Mouse (Mus musculus): ENCODE measurements at regions not wholly inside any gene's neighbourhood (a gene's known extent, or its start where the extent isn't known, plus 50 kb on each side); places are given as distances from the start of the nearest gene placed in this dataset.

- Histone ChIP-seq H3K4me3 (ENCODE audit: low read depth, low read length) (no peak overlapping the region), H3K27me3 (ENCODE audit: control insufficient read depth, insufficient read depth, low read length, poor library complexity, severe bottlenecking) (no peaks in the 10 kb centered on the region), H3K36me3 (ENCODE audit: control insufficient read depth, insufficient read depth, low read length, poor library complexity, severe bottlenecking) (no peaks in the 10 kb centered on the region), H3K27ac (ENCODE audit: insufficient read depth, low read length) (no peak overlapping the region), H3K9me3 (replicated peaks; ENCODE audit: control insufficient read depth, insufficient read depth, low read length, poor library complexity, severe bottlenecking) (no peaks in the 10 kb centered on the region), H3K4me1 (ENCODE audit: control insufficient read depth, insufficient read depth, low read length) (no peaks in the 10 kb centered on the region), H3K9ac (ENCODE audit: low read depth, poor library complexity, severe bottlenecking) (no peak overlapping the region)
- TF ChIP-seq CTCF (IDR thresholded peaks at IDR 0.05; ENCODE audit: low read depth, low read length): no peak
- TF ChIP-seq POLR2A (IDR thresholded peaks at IDR 0.05; ENCODE audit: insufficient read depth, low read length): no peak
- no peak for TF ChIP-seq EP300 (IDR thresholded peaks at IDR 0.05; ENCODE audit: insufficient read depth, low read depth, low read length)
Observed at GRCm38 (mm10) chr15:50402551-50402950, 3482.2 kb upstream of the Gm7489 start.

GRCm38 (mm10) chr15:50403883-50404282 lies 3480.8 kb upstream of the Gm7489 start:
- H3K4me3 ChIP-seq (ENCODE audit: low read depth, low read length): no peak overlapping the region
- no peaks in the 10 kb centered on the region for H3K4me1 ChIP-seq (ENCODE audit: control insufficient read depth, insufficient read depth, low read length)
- H3K27me3 ChIP-seq (ENCODE audit: control insufficient read depth, insufficient read depth, low read length, poor library complexity, severe bottlenecking): no peaks in the 10 kb centered on the region
- no peak overlapping the region for H3K27ac ChIP-seq (ENCODE audit: insufficient read depth, low read length)
- H3K9ac ChIP-seq (ENCODE audit: low read depth, poor library complexity, severe bottlenecking): no peak overlapping the region
- no peaks in the 10 kb centered on the region for H3K9me3 ChIP-seq (replicated peaks; ENCODE audit: control insufficient read depth, insufficient read depth, low read length, poor library complexity, severe bottlenecking)
- H3K36me3 ChIP-seq (ENCODE audit: control insufficient read depth, insufficient read depth, low read length, poor library complexity, severe bottlenecking): no peaks in the 10 kb centered on the region
- TF ChIP-seq CTCF (IDR thresholded peaks at IDR 0.05; ENCODE audit: low read depth, low read length) (no peak), EP300 (IDR thresholded peaks at IDR 0.05; ENCODE audit: insufficient read depth, low read depth, low read length) (no peak), POLR2A (IDR thresholded peaks at IDR 0.05; ENCODE audit: insufficient read depth, low read length) (no peak)

- Histone ChIP-seq H3K9ac (ENCODE audit: low read depth, poor library complexity, severe bottlenecking) (no peak overlapping the region), H3K27ac (ENCODE audit: insufficient read depth, low read length) (no peak overlapping the region), H3K27me3 (ENCODE audit: control insufficient read depth, insufficient read depth, low read length, poor library complexity, severe bottlenecking) (no peaks in the 10 kb centered on the region), H3K4me3 (ENCODE audit: low read depth, low read length) (no peak overlapping the region), H3K4me1 (ENCODE audit: control insufficient read depth, insufficient read depth, low read length) (no peaks in the 10 kb centered on the region), H3K9me3 (replicated peaks; ENCODE audit: control insufficient read depth, insufficient read depth, low read length, poor library complexity, severe bottlenecking) (no peaks in the 10 kb centered on the region), H3K36me3 (ENCODE audit: control insufficient read depth, insufficient read depth, low read length, poor library complexity, severe bottlenecking) (no peaks in the 10 kb centered on the region)
- no peak for TF ChIP-seq POLR2A (IDR thresholded peaks at IDR 0.05; ENCODE audit: insufficient read depth, low read length)
- no peak for TF ChIP-seq EP300 (IDR thresholded peaks at IDR 0.05; ENCODE audit: insufficient read depth, low read depth, low read length)
- TF ChIP-seq CTCF (IDR thresholded peaks at IDR 0.05; ENCODE audit: low read depth, low read length): no peak
Observed at GRCm38 (mm10) chr15:50408985-50409384, 3475.7 kb upstream of the Gm7489 start.

DNA sequence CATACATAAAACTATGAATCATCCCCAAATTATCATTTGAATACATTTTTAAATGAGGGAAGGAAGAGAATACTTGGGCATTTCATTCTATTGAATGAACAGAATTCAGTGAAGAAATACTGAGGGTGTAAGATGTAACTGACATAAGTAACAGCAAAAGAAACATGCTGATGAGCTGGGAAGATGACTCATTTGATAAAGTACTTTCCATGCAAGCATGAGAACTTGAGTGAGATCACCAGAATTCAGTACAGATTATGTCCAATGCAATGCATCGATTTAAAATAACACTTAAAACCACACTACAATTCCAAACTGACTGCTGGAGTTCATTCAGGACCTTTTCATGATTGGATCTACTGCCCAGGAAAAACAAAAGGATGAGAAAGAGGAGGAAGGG lies 3467.1 kb upstream of the Gm7489 start:
- TF ChIP-seq POLR2A (IDR thresholded peaks at IDR 0.05; ENCODE audit: insufficient read depth, low read length) (no peak), CTCF (IDR thresholded peaks at IDR 0.05; ENCODE audit: low read depth, low read length) (no peak), EP300 (IDR thresholded peaks at IDR 0.05; ENCODE audit: insufficient read depth, low read depth, low read length) (no peak)
- Histone ChIP-seq H3K27ac (ENCODE audit: insufficient read depth, low read length) (no peak overlapping the region), H3K9me3 (replicated peaks; ENCODE audit: control insufficient read depth, insufficient read depth, low read length, poor library complexity, severe bottlenecking) (no peaks in the 10 kb centered on the region), H3K9ac (ENCODE audit: low read depth, poor library complexity, severe bottlenecking) (no peak overlapping the region), H3K27me3 (ENCODE audit: control insufficient read depth, insufficient read depth, low read length, poor library complexity, severe bottlenecking) (no peaks in the 10 kb centered on the region), H3K4me3 (ENCODE audit: low read depth, low read length) (no peak overlapping the region), H3K4me1 (ENCODE audit: control insufficient read depth, insufficient read depth, low read length) (no peaks in the 10 kb centered on the region), H3K36me3 (ENCODE audit: control insufficient read depth, insufficient read depth, low read length, poor library complexity, severe bottlenecking) (no peaks in the 10 kb centered on the region)

GRCm38 (mm10) chr15:50423082-50423665 lies 3461.5 kb upstream of the Gm7489 start:
- Histone ChIP-seq H3K27ac (ENCODE audit: insufficient read depth, low read length) (no peak overlapping the region), H3K36me3 (ENCODE audit: control insufficient read depth, insufficient read depth, low read length, poor library complexity, severe bottlenecking) (no peaks in the 10 kb centered on the region), H3K9ac (ENCODE audit: low read depth, poor library complexity, severe bottlenecking) (no peak overlapping the region), H3K27me3 (ENCODE audit: control insufficient read depth, insufficient read depth, low read length, poor library complexity, severe bottlenecking) (no peaks in the 10 kb centered on the region), H3K4me1 (ENCODE audit: control insufficient read depth, insufficient read depth, low read length) (no peaks in the 10 kb centered on the region), H3K9me3 (replicated peaks; ENCODE audit: control insufficient read depth, insufficient read depth, low read length, poor library complexity, severe bottlenecking) (no peaks in the 10 kb centered on the region), H3K4me3 (ENCODE audit: low read depth, low read length) (no peak overlapping the region)
- TF ChIP-seq CTCF (IDR thresholded peaks at IDR 0.05; ENCODE audit: low read depth, low read length): no peak
- TF ChIP-seq POLR2A (IDR thresholded peaks at IDR 0.05; ENCODE audit: insufficient read depth, low read length): no peak
- no peak for TF ChIP-seq EP300 (IDR thresholded peaks at IDR 0.05; ENCODE audit: insufficient read depth, low read depth, low read length)

GRCm38 (mm10) chr15:50449604-50450003 lies 3435.1 kb upstream of the Gm7489 start:
- Histone ChIP-seq H3K4me3 (ENCODE audit: low read depth, low read length) (no peak overlapping the region), H3K27me3 (ENCODE audit: control insufficient read depth, insufficient read depth, low read length, poor library complexity, severe bottlenecking) (no peaks in the 10 kb centered on the region)
- no peak for TF ChIP-seq CTCF (IDR thresholded peaks at IDR 0.05; ENCODE audit: low read depth, low read length)
- TF ChIP-seq EP300 (IDR thresholded peaks at IDR 0.05; ENCODE audit: insufficient read depth, low read depth, low read length): no peak
- no peak for TF ChIP-seq POLR2A (IDR thresholded peaks at IDR 0.05; ENCODE audit: insufficient read depth, low read length)

More at GRCm38 (mm10) chr15:50449604-50450003, 3435.1 kb upstream of the Gm7489 start:
- Histone ChIP-seq H3K9ac (ENCODE audit: low read depth, poor library complexity, severe bottlenecking) (no peak overlapping the region), H3K4me1 (ENCODE audit: control insufficient read depth, insufficient read depth, low read length) (no peaks in the 10 kb centered on the region), H3K27ac (ENCODE audit: insufficient read depth, low read length) (no peak overlapping the region), H3K9me3 (replicated peaks; ENCODE audit: control insufficient read depth, insufficient read depth, low read length, poor library complexity, severe bottlenecking) (no peaks in the 10 kb centered on the region), H3K36me3 (ENCODE audit: control insufficient read depth, insufficient read depth, low read length, poor library complexity, severe bottlenecking) (no peaks in the 10 kb centered on the region)

Measured in ES-Bruce4 (cell line).